In the genomic region with DNA sequence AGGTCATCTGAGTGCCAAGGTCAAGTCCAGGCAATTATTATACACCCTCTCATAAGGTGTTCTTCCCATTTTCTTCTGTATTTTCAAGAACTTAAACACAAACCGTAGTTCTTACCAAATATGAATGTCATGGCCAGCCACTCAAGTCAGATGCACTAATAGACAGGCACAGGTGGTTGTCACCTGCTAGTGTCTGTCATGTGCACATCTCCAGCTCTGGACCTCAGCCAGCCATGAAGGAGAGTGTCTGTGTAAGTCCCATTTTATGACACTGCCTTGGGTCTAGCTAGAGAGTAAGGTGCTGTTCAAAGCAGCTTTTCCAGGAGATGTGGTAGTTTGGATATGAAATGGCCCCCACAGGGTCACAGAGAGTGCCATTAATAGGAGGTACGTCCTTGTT, we compare ENCODE assay signal across 21 mouse cellular contexts.
DNase-seq lines count a peak whose midpoint lies in the region; ATAC-seq lines count a peak whose summit lies in the region.
"Had no signal": no experiment of that assay in that cellular context is flagged by ENCODE, and none has a peak within 500 bp of the region (broad histone marks: within the 10 kb centered on the region; RNA-seq: fewer than 3 reads in every experiment).

No protein-coding gene starts in this region.

- no peak overlapping the region for H3K27ac ChIP-seq in midbrain, embryonic 11.5 days (ENCODE audit: low read depth, low read length)
- H3K27ac ChIP-seq in midbrain, embryonic 10.5 days (replicated peaks) = no peak overlapping the region
- H3K27ac ChIP-seq in embryonic facial prominence, embryonic 15.5 days (replicated peaks) = peak overlapping the region; percentile 48
- H3K27ac ChIP-seq in limb, embryonic 13.5 days = peak overlapping the region; percentile 33
- H3K27ac ChIP-seq: heart, adult 2 months had no signal

- H3K9me3 ChIP-seq in midbrain, embryonic 11.5 days (ENCODE audit: control insufficient read depth, low read length) = no peaks in the 10 kb centered on the region
- no peaks in the 10 kb centered on the region for H3K9me3 ChIP-seq in midbrain, embryonic 10.5 days (replicated peaks)
- no peaks in the 10 kb centered on the region for H3K9me3 ChIP-seq in embryonic facial prominence, embryonic 15.5 days (replicated peaks)
- no peaks in the 10 kb centered on the region for H3K9me3 ChIP-seq in limb, embryonic 13.5 days
- H3K9me3 ChIP-seq: heart, embryonic 12.5 days had no signal

- no peaks in the 10 kb centered on the region for H3K36me3 ChIP-seq in midbrain, embryonic 11.5 days (ENCODE audit: control insufficient read depth, insufficient read depth, low read length)
- H3K36me3 ChIP-seq in midbrain, embryonic 10.5 days = no peaks in the 10 kb centered on the region
- H3K36me3 ChIP-seq in embryonic facial prominence, embryonic 15.5 days = no peaks in the 10 kb centered on the region
- no peaks in the 10 kb centered on the region for H3K36me3 ChIP-seq in limb, embryonic 13.5 days
- H3K36me3 ChIP-seq: heart, embryonic 12.5 days had no signal

- H3K9ac ChIP-seq in midbrain, embryonic 11.5 days (ENCODE audit: low read length) = no peak overlapping the region
- H3K9ac ChIP-seq in embryonic facial prominence, embryonic 15.5 days = no peak overlapping the region
- H3K9ac ChIP-seq in limb, embryonic 13.5 days = no peak overlapping the region
- H3K9ac ChIP-seq: heart, embryonic 12.5 days had no signal

- ATAC-seq in midbrain, embryonic 11.5 days (ENCODE audit: low FRiP score) = 0 out of 2 replicates have a peak, but pooled peaks have one; percentile 24
- ATAC-seq in embryonic facial prominence, embryonic 15.5 days (ENCODE audit: insufficient number of reproducible peaks, low FRiP score, low TSS enrichment, low read depth) = 0 out of 2 replicates have a peak, but pooled peaks have one; percentile 11
- ATAC-seq in limb, embryonic 13.5 days (ENCODE audit: low FRiP score, low read depth) = no peak
- ATAC-seq: activated CD4-positive, CD25-positive, alpha-beta regulatory T cell, adult 4 months; forebrain, embryonic 14.5 days; hindbrain, embryonic 16.5 days; inflammation-experienced regulatory T-cells, adult 6 months; intestine, postnatal 0 days; Patski had no signal

- no peak overlapping the region for H3K4me2 ChIP-seq in midbrain, embryonic 11.5 days
- no peak overlapping the region for H3K4me2 ChIP-seq in embryonic facial prominence, embryonic 15.5 days (replicated peaks)
- H3K4me2 ChIP-seq in limb, embryonic 13.5 days (replicated peaks) = no peak overlapping the region
- H3K4me2 ChIP-seq: heart, embryonic 12.5 days had no signal

- DNase-seq in midbrain, embryonic 11.5 days (ENCODE audit: low spot score, missing footprints) = no peak
- no peak for DNase-seq in midbrain, embryonic 10.5 days (ENCODE audit: low spot score)
- peak; percentile 8 for DNase-seq in skeletal muscle tissue, adult 2 months (ENCODE audit: low read depth, low spot score)
- DNase-seq in kidney, postnatal 10 days = no peak
- no peak for DNase-seq in left cerebral cortex, adult 18-20 months (ENCODE audit: low spot score in 2 of 2)
- DNase-seq in c-Kit-positive CD71-positive TER-119-positive erythroid progenitor cells, embryonic 14.5 days (ENCODE audit: low spot score) = no peak
- DNase-seq: adrenal gland, postnatal 14 days; cerebellum, adult 18-20 months; cerebellum, postnatal 10 days; gastrocnemius, postnatal 10 days; heart, adult 2 months; heart, postnatal 36 days had no signal

- no peaks in the 10 kb centered on the region for H3K27me3 ChIP-seq in midbrain, embryonic 11.5 days (ENCODE audit: control insufficient read depth, insufficient read depth, low read length)
- no peaks in the 10 kb centered on the region for H3K27me3 ChIP-seq in midbrain, embryonic 10.5 days (ENCODE audit: low read depth, poor library complexity, severe bottlenecking)
- H3K27me3 ChIP-seq in embryonic facial prominence, embryonic 15.5 days = no peaks in the 10 kb centered on the region
- H3K27me3 ChIP-seq in limb, embryonic 13.5 days = no peaks in the 10 kb centered on the region
- H3K27me3 ChIP-seq: heart, embryonic 12.5 days; Patski had no signal

- no peak overlapping the region for H3K4me3 ChIP-seq in midbrain, embryonic 11.5 days (ENCODE audit: low read depth, low read length)
- no peak overlapping the region for H3K4me3 ChIP-seq in midbrain, embryonic 10.5 days
- H3K4me3 ChIP-seq in embryonic facial prominence, embryonic 15.5 days (replicated peaks) = no peak overlapping the region
- no peak overlapping the region for H3K4me3 ChIP-seq in limb, embryonic 13.5 days
- H3K4me3 ChIP-seq: heart, adult 2 months; heart, embryonic 12.5 days had no signal

- WGBS in midbrain, embryonic 11.5 days = 88% methylated on average over 2 of the region's 2 CpGs
- 87% methylated on average over 2 of the region's 2 CpGs for WGBS in midbrain, embryonic 10.5 days
- 59% methylated on average over 2 of the region's 2 CpGs for WGBS in embryonic facial prominence, embryonic 15.5 days
- WGBS in limb, embryonic 13.5 days = 70% methylated on average over 2 of the region's 2 CpGs

- H3K4me1 ChIP-seq in midbrain, embryonic 11.5 days (ENCODE audit: control insufficient read depth, insufficient read depth, low read length) = no peaks in the 10 kb centered on the region
- peaks cover 23% of the 10 kb centered on the region for H3K4me1 ChIP-seq in midbrain, embryonic 10.5 days
- peaks cover 39% of the 10 kb centered on the region for H3K4me1 ChIP-seq in embryonic facial prominence, embryonic 15.5 days
- peaks cover 35% of the 10 kb centered on the region for H3K4me1 ChIP-seq in limb, embryonic 13.5 days
- H3K4me1 ChIP-seq: heart, embryonic 12.5 days had no signal

Comparison
In these comparisons a context has a peak if more than half of its experiments do, and no peak if none do; other contexts are left out.
1. H3K27ac ChIP-seq: peak in embryonic facial prominence, embryonic 15.5 days (single experiment) and limb, embryonic 13.5 days (single experiment); none in midbrain, embryonic 11.5 days (single experiment) and midbrain, embryonic 10.5 days (single experiment).